Mouse (Mus musculus) testis, adult 2 months (tissue): ENCODE measurements at regions not wholly inside any gene's neighbourhood (a gene's known extent, or its start where the extent isn't known, plus 50 kb on each side); places are given as distances from the start of the nearest gene placed in this dataset.
A peak's percentile ranks its signal among the peaks of the same experiment; 100 is the strongest.

ENCODE experiments used
- H3K27ac ChIP-seq: fragments of 200-500 bp; 2 replicates; pipeline ENCODE4 v1.5.1; 2012; ENCODE audit warnings: low read depth, low read length; ENCODE audit not compliant: control insufficient read depth, insufficient read depth
- H3K27me3 ChIP-seq: fragments of 200-500 bp; 2 replicates; pipeline ENCODE4 v1.6.1; 2012; ENCODE audit warnings: mild to moderate bottlenecking, low read length, moderate library complexity; ENCODE audit not compliant: control insufficient read depth, insufficient read depth
- H3K36me3 ChIP-seq: fragments of 200-500 bp; 2 replicates; pipeline ENCODE4 v1.6.1; 2012; ENCODE audit warnings: mild to moderate bottlenecking, low read length; ENCODE audit not compliant: control insufficient read depth, insufficient read depth
- H3K4me1 ChIP-seq: fragments of 200-500 bp; 2 replicates; pipeline ENCODE4 v1.6.1; 2012; ENCODE audit warnings: low read length; ENCODE audit not compliant: control insufficient read depth, insufficient read depth
- H3K4me3 ChIP-seq: fragments of 200-500 bp; 2 replicates; pipeline ENCODE4 v1.5.1; 2012; ENCODE audit warnings: low read depth, mild to moderate bottlenecking, low read length, moderate library complexity, mixed read lengths; ENCODE audit not compliant: control insufficient read depth
- CTCF ChIP-seq: fragments of 200-500 bp; IDR thresholded peaks from 2 replicates; pipeline ENCODE4 v1.5.1; 2012; ENCODE audit warnings: low read depth, mild to moderate bottlenecking, inconsistent platforms, low read length, moderate library complexity; ENCODE audit not compliant: control insufficient read depth, insufficient read depth, insufficient replicate concordance
- POLR2A ChIP-seq: fragments of 200-500 bp; IDR thresholded peaks from 2 replicates; pipeline ENCODE4 v1.6.1; 2012; ENCODE audit warnings: low read depth, mild to moderate bottlenecking, inconsistent platforms, low read length, moderate library complexity; ENCODE audit not compliant: control insufficient read depth

DNA sequence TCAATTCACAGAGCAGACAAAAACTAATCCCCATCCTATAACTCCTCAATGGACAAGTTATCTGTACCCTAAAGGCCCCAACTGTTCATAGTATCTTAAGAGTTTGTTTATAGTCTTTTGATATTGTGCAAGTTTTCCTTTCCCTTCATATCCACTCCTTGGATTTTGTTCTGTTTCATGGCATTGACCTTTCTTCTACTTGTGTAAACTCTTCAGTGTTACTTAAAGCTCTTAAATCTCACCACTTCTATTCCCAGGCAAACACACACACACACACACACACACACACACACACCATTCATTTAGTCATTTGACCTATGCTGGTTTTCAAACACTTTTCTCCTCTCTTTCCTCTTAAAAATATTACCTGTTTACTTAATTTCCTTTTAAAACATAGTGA, 192.7 kb downstream of the Brinp2 start:
- no peaks in the 10 kb centered on the region for H3K36me3 ChIP-seq
- no peaks in the 10 kb centered on the region for H3K27me3 ChIP-seq
- H3K4me3 ChIP-seq, result no peak overlapping the region

DNA sequence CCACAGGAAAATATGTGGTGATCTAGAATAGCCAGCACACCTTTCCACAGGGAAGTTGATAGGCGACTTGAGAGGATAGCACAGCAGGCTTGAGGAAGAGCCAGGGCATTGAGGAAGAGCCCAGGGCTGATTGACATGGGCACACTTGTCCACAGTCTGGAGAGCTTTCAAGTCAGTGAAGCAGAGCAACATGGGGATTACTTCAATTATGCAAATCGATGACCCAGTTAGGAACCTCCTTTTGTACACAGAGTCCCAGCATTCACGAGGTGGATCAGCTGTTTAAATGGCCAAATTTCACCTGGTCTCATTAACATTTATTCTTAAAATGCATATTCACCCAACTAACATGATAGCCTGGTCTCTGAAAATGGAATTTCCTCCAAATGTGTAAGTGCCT, 186.1 kb downstream of the Brinp2 start:
- Histone ChIP-seq H3K27ac (no peak overlapping the region), H3K36me3 (no peaks in the 10 kb centered on the region), H3K4me3 (no peak overlapping the region), H3K4me1 (no peaks in the 10 kb centered on the region), H3K27me3 (no peaks in the 10 kb centered on the region)
- no peak for TF ChIP-seq CTCF
- no peak for TF ChIP-seq POLR2A

More for the DNA sequence above, 192.7 kb downstream of the Brinp2 start:
- no peak overlapping the region for H3K27ac ChIP-seq
- no peaks in the 10 kb centered on the region for H3K4me1 ChIP-seq
- TF ChIP-seq POLR2A, result no peak
- TF ChIP-seq CTCF, result no peak

DNA sequence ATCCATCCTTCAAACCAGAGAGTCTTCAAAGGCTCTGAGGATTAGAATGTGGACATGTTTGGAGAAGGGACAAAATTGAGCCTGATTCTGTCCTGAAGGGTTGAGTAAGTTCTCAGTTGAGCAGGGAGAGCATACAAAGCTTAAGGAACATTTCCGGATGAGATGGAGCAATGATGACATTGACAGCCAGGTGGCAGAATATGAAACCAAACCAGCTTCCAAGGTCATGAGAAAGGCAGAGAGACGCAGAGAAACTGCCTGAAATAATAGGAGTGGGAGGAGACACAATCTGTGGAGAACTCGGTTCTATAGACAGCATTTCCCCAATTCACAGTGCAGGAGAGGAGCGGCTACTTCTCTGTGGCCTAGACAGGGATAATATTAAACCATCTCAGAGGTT, 176.0 kb downstream of the Brinp2 start:
- no peak for TF ChIP-seq CTCF
- no peak for TF ChIP-seq POLR2A
- no peak overlapping the region for H3K4me3 ChIP-seq
- no peaks in the 10 kb centered on the region for H3K27me3 ChIP-seq
- no peaks in the 10 kb centered on the region for H3K4me1 ChIP-seq
- H3K36me3 ChIP-seq, result no peaks in the 10 kb centered on the region
- no peak overlapping the region for H3K27ac ChIP-seq

- no peak for TF ChIP-seq CTCF
- TF ChIP-seq POLR2A, result no peak
- H3K27me3 ChIP-seq, result no peaks in the 10 kb centered on the region
- H3K4me3 ChIP-seq, result no peak overlapping the region
- no peaks in the 10 kb centered on the region for H3K4me1 ChIP-seq
- no peaks in the 10 kb centered on the region for H3K36me3 ChIP-seq
- no peak overlapping the region for H3K27ac ChIP-seq
These were observed 174.8 kb downstream of the Brinp2 start for GRCm38 (mm10) chr1:158181296-158181695.

GRCm38 (mm10) chr1:158187651-158188050, 168.5 kb downstream of the Brinp2 start:
- Histone ChIP-seq H3K27ac (no peak overlapping the region), H3K4me1 (no peaks in the 10 kb centered on the region), H3K4me3 (peak overlapping the region; percentile 13; the same call in 1 of the 2 replicates), H3K27me3 (no peaks in the 10 kb centered on the region), H3K36me3 (no peaks in the 10 kb centered on the region)
- TF ChIP-seq POLR2A (no peak), CTCF (no peak)

DNA sequence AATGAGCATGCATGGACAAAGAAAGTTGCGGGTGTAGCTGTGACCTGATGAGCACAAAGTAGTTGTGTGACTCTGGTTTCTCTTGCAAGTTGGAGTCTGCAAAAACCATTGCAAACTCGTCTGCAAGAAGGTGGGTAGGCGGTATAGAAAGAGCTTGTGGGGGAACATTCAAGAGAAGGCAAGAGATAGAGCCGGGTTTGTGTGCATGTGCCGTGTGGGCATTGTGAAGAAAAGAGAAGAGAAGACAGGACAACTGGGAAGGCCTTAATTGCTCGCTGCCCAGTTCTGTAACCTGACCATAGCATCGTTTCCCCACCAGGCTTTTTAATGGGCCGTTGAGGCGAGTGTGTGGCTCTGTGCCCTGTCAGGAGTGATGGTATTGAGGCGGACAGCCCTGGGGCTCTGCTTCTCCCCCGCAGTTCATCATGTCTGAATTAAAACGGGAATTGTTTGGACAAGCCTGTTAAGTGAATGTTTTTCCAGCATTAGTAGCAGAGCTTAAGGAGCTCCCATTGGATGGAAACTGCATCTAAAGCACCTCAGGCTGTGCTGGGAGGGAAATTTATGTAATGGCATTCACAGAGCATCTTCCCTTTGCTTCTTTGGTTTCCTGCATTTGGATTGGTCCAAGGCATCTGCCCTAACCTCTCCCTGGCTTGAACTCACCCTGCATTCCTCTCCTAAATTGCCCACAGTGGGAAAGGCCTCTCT, 163.1 kb downstream of the Brinp2 start:
- Histone ChIP-seq H3K4me3 (no peak overlapping the region), H3K4me1 (no peaks in the 10 kb centered on the region), H3K27ac (no peak overlapping the region), H3K36me3 (no peaks in the 10 kb centered on the region), H3K27me3 (no peaks in the 10 kb centered on the region)
- TF ChIP-seq POLR2A, result no peak
- no peak for TF ChIP-seq CTCF

GRCm38 (mm10) chr1:158193968-158194565, 162.1 kb downstream of the Brinp2 start:
- Histone ChIP-seq H3K27ac (no peak overlapping the region), H3K4me1 (no peaks in the 10 kb centered on the region), H3K4me3 (no peak overlapping the region), H3K36me3 (no peaks in the 10 kb centered on the region), H3K27me3 (no peaks in the 10 kb centered on the region)
- TF ChIP-seq POLR2A, result no peak
- TF ChIP-seq CTCF, result no peak
